Mouse (Mus musculus) cortical plate, adult 2 months (tissue): ENCODE data around the gene Zfyve16.

Experiments used
- CTCF ChIP-seq: fragments of 200-500 bp; IDR thresholded peaks from 2 replicates; pipeline ENCODE4 v1.5.1; 2011; ENCODE audit warnings: mild to moderate bottlenecking, control low read depth, low read length; ENCODE audit not compliant: insufficient read depth; ENCODE audit errors: extremely low read depth
- POLR2A ChIP-seq: fragments of 200-500 bp; IDR thresholded peaks from 2 replicates; pipeline ENCODE4 v1.6.1; 2011; ENCODE audit warnings: mild to moderate bottlenecking, low read length, control low read depth; ENCODE audit not compliant: insufficient read depth; ENCODE audit errors: extremely low read depth

DNA sequence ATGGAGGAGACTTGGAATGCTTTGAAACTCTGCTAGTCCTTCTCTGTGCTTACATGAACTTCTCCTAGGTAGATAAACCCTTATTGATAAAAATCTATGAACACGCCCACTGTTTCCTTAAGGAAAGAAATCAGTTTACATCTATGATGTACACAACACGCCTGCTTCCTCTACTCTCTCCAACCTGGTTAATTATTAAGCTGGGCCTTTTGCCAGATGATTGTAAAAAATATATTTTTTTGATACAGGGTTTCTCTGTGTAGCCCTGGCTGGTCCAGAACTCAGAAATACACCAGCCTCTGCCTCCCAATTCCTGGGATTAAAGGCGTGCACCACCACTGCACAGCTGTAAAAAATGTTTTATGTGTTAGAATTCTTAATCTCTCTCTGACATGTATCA is 66.0 kb downstream of the Zfyve16 start:
- no peak for TF ChIP-seq POLR2A
- no peak for TF ChIP-seq CTCF
